Mouse (Mus musculus): ENCODE results near the gene Unc119b.

DNA sequence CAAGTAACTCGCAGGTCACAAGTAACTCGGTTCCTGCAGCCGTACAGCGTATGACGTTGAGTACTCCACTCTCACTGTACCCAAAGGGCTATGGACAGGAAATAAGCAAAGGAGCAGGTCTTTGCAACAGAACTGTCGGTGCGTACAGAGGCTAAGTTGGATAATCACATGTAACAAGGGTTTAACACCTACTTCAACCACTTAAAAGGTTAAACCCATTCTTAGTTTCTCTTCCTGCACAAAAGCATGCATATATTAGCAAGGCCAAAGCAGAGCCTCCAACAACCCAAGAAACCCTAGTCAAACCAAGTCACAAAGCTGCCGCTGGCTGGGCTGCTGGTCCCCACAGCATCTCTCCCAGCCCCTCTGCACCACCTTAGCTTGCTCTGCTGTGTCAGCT is 2.3 kb downstream of the Unc119b start:
- TF ChIP-seq CTCF (IDR thresholded peaks at IDR 0.05) (no peak), EP300 (IDR thresholded peaks at IDR 0.05) (no peak)
